Mouse (Mus musculus) kidney, postnatal 25 days (tissue): Measurements from ENCODE around the gene Naalad2.
A peak's percentile ranks its signal among the peaks of the same experiment; 100 is the strongest.
"Not testable (repeated sequence)": the region's sequence is repeated elsewhere in the genome, so short reads cannot be mapped to it uniquely, and the experiment has no call there.

Experiments used
- DNase-seq, 2 experiments: peaks; one replicate each; pipeline ENCODE4 v3.0.0; 2021; ENCODE audit warnings: mixed read lengths in 2 of 2

The Naalad2 gene

DNA sequence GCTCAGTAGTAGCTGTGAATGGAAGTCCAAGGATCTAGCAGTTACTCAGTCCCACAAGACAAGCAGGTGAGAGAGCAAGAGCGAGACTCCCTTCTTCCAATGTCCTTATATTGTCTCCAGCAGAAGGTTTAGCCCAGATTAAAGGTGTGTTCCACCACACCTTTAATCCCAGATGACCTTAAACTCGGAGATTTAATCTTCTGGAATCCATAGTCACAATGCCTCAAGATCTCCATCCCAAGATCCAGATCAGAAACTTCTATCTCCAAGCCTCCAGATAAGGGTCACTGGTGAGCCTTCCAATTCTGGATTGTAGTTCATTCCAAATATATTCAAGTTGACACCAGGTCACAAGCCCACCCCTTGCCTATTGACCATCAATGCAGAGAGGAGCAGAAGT is at the start of gene Naalad2:
Naalad2 (minus strand) TSS at position 101 of the 400 bp plus-strand sequence.
- DNase-seq, result not testable (repeated sequence)

DNA sequence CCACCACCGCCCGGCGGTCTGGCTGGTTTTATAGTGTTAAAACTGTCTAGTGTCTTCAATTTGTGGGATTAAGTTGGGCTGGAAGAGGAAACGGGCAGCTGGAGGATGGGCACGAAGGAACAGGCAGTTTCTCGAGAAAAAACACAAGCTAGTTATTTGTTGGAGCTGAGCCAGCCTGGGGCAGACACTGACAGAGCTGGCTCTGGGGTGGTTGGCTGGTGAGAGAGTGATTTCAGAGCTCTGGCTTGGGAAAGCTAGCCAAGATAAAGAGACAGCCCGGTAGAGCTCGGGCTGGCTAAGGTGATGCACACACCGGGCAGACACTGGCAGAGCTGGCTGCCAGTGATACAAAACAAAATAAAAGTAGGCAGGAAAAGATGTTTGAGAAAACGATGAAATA is 28.9 kb upstream of the Naalad2 start:
- DNase-seq, result no peak

DNA sequence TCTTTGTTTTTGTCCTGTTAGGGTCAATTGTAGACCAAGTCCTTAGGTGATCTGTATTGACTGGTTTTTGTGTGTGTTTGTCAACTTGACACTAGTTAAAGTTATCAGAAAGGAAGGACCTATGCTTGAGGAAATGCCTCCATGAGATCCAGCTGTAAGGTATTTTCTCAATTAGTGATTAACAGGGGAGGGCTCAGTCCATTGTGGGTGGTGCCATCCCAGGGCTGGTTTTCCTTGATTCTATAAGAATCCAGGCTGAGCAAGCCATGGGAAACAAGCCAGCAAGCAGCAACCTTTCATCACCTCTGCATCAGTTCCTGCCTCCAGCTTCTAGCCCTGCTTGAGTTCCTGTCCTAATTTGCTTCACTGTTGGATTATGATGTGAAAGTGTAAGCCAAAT is 27.6 kb upstream of the Naalad2 start, which contains the start of gene Mbd3l2:
Mbd3l2 (plus strand) TSS at position 301 of the 400 bp plus-strand sequence.
- DNase-seq, result no peak

DNA sequence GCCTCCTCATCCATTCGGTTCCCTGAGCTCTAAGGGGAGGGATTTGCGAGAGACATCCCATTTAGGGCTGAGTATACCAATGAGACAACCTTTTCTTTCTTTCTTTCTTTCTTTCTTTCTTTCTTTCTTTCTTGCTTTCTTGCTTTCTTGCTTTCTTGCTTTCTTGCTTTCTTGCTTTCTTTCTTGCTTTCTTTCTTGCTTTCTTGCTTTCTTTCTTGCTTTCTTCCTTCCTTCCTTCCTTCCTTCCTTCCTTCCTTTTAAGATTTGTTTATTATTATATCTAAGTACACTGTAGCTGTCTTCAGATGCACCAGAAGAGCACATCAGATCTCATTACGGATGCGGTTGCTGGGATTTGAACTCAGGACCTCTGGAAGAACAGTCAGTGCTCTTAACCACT is 9.6 kb upstream of the Naalad2 start:
- not testable (repeated sequence) for DNase-seq

DNA sequence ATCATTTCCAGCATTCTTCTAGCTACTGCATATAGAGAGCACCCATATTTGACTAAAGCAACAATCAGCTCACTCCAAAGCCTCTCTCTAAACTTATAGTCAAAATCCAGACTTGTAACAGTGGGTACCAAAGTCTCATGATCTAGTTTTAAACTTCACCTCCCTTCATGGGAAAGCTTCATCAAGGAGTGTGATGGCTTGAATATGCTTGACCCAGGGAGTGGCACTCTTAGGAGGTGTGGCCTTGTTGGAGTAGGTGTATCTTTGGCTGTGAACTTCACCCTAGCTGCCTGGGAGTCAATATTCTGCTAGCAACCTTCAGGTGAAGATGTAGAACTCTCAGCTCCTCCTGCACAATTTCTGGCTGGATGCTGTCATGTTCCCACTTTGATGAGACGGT is 1.3 kb upstream of the Naalad2 start, which contains the start of gene Ubtfl1:
Ubtfl1 (plus strand) TSS at position 301 of the 400 bp plus-strand sequence.
- no peak for DNase-seq

DNA sequence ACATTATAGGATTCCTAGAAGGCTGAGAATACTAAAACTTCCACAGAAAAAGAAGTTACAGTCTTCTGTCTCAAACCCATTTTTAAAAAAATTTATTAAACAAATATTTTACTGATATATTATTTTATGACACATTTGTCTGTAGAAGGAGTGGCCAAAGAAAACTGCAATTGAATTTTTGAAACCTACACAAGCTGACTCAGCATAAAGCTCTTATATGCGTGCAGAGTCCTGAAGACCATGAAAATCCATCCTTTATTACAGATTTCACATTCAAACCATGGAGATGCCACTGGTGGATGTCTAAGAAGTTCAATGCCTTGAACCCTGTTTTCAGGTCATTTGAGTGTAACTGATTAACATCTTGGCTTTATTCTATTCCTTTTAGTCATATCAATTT is 3.2 kb downstream of the Naalad2 start:
- DNase-seq, result no peak

DNA sequence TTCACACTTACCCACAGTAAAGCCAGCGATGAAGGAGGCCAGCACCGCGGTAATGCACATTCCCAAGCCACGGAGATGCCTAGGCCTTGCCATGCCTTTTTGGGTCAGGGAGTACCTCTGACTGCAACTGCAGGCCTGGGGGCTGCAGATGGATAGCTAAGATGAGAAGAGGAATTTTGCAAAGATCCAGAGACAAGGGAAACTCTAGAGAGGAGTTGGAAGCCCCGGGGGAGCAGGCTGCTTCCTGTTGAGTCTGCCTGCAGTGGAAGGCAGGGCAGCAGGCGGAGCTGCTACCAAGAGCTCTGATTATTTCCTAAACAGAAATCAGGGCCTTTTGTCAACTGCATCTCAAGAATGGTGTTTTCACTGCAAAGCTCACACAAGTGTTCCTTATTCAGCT is 17.0 kb downstream of the Naalad2 start:
- DNase-seq, result peak in 1 of 2 experiments; percentile 30

DNA sequence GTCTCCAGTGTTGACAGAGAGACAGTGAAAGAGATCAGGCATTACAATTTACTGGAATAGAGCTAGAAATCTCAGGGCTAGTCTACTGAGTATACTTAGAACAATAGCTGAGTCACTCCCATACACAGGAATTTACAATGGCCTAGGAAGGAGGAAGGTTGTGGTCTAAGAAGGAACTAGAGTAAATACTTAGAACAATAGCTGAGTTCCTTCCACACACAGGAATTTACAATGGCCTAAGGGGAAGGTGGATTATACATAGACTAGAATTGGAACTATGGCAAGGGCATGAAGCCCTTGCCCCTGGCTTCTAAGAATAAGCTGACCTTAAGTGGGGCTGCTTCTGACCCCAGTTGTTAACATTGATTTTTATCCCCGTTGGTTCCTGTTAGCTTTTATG is 29.8 kb downstream of the Naalad2 start:
- DNase-seq, result not testable (repeated sequence)

DNA sequence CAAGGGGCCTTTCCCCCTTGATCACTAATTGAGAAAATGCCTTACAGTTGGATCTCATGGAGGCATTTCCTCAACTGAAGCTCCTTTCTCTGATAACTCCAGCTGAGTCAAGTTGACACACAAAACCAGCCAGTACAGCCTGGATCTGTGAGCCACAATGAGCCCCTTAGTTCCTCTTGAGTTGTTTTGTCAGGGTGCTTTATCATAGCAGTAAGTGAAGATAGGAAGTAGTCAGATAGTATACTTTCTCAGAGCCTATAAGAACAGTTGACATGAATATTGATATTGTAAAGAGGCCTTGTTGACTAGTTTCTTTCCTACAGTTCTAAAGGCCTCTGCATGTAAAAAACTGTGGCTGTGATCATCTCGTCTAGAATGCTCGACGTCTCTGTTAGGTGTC is 82.8 kb downstream of the Naalad2 start:
- DNase-seq, result no peak

DNA sequence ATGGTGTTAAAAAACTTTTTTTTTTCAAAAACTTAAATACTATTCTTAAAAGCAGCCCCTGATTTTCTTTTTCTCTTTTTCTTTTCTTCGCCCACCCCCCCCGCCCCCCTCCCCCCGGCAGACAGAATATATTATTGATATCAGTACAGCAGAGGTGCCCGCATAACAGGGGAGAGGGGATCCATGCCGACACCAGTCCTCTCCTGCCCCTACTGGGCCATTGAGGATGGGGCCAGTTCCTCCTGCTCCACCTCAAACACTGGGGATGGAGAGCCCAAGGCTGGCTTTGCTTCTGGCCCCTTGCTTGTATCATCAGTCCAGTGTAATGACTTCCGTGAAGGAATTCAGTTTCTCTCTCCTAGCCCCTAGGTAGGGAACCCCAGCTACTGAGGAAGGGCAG is 104.5 kb downstream of the Naalad2 start:
- DNase-seq, result peak in 1 of 2 experiments; percentile 30

DNA sequence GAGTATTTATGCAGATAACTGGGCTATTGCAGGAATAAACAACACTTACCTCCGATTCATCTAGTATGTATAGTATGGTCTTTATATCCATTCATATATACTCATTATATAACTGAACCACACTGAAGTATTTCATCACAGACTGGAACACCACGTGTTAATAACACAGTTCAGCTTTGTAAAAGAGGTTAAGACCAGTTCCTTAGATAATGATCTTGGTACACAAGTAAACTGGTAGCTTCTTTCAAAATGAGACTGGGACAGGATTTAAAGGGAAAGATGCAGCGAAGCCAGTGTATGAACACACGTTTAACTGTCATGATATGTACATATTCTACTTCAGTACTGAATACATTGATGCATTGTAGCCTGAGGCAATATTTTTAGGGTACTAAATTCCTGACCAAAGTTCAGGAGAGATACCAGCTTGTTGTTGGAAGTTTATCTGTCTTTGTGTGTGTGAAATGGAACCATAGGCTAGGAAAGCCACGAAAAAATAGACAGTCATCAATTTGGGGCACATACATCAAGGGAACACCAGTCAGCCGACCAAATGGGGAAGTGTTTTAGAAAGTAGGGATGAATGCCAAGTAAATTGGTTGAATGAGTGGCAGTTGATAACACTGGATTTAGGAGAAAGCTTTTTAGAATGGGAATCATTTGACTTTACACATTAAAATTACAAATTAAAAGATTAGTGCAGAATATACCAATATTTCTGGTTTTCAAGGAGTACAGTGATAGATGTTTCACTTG is 109.6 kb downstream of the Naalad2 start:
- DNase-seq, result no peak

DNA sequence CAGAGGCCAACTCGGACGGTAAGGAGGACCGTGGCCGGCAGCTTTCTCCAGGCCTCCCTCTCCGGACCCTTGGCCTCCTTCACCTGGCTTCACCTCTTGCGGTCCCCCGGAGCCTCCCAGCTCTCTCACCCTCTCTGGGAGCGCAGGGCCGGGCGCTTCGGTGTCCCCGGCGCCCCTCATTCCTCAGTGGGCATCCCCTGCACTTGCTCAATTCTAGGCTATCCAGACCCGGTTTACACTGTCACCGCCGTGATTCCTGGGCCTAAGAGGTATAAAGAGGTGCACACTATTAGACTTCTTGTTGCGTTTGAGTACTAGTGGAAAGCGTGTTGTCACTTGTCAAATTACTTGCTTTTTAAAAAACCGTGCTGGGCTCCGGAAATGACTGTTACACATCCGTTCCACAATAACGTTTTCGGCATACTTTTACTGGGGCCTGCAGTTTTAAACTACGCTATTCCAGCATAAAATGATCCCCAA is 110.3 kb downstream of the Naalad2 start:
- DNase-seq, result no peak

DNA sequence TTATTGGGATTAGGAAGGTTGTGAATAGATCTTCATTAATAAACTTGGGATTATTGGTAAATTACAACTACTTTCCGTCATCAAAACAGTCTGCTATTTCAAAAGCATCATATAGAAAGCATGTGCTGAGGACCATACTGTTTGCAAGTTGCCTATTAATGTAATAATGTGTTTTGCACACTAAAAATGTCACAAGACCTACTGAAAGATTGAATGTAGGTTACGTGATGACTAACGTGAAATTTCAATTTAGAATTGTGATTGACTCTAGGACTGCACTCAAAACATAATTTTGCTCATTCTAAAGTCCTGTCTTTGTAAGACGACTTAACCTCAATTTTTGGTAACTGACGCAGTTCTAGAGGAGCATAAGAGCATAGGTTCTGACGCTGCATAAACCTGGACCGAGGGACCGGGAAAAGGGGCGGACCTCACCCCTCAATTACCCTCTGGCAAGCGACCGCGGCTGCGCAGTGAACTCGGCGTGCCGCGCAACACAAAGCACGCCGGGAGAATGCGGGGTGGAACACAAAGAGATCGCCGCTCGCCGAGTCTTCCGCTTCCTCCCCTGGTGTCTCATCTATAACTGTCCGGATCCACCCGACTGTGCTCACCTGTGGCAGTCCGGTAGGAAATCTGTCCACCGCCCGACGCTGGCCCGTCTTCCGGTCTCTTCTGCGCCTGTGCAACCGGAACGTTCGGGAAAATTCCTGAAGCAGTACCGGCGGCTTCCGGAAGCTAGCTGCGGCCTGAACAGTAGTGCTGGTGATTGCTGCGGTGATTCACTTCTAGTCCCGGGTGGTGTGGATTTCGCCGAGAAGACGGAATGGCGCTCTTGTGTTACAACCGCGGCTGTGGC is 111.0 kb downstream of the Naalad2 start, which contains the start of gene Chordc1:
Chordc1 (plus strand) TSS at position 555 of the 859 bp plus-strand sequence.
- DNase-seq, result peak; percentile 95 to 97

DNA sequence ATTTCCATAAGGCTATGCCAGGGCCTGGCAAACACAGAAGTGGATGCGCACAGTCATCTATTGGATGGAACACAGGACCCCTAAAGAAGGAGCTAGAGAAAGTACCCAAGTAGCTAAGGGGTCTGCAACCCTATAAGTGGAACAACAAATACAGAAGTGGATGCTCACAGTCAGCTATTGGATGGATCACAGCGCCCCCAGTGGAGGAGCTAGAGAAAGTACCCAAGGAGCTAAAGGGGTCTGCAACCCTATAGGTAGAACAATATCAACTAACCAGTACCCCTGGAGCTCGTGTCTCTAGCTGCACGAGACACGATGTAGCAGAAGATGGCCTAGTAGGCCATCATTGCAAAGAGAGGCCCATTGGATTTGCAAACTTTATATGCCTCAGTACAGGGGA is 124.1 kb downstream of the Naalad2 start:
- DNase-seq, result not testable (repeated sequence)

DNA sequence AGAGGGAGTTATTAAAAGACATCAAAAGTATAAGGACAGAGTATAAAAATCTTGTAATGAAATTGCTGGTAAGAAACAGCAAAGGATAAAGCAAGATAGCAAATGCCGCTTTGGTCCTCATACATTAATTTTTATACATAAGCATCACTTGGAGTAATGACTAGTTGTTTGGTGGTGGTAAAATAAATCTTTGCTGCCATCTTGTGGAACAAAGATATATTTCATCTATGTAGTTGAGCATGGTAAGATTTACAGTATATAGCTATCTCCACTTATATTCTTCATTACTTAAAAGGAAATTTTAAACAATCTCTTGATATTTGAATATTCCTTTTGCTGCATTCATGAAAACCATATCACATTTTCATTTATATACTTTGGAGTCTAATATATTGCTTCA is 125.3 kb downstream of the Naalad2 start:
- no peak for DNase-seq

DNA sequence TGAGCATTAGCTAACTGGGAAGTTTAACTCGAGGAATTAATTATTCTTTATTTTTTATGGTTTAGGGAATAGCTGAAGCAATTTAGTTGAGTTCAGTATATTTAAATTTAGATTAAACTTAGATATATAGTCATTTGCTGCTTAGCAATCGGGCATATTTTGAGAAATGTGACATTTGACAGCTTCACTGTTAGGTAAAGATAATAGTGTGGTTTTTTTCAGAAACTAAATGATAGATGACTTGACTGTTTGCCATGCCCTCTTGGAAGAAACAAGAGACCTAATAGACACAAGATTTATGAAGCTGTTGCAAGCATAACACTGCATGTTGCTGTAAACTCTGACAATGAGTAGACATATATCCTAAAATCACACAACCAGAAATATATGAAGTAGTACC is 126.0 kb downstream of the Naalad2 start:
- DNase-seq, result no peak

DNA sequence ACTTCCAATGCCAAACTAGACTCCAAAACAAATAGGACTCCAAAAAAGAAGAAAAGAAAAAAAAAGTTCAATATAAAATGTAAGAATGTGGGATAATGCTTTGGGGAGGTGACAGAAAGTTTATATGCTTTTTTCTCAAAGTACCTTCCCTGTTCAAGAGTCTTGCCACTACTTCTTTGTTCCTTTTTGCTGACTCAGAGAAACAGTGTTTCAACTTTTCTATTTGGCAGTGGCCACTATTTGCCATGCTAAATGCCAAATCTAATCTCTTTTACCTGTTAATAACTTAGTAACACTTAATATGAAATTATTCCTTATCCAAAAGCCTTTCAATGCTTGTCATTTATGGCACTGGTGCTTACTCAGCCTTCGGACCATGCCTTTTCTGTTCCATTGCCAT is 126.9 kb downstream of the Naalad2 start:
- DNase-seq, result no peak
